Mouse (Mus musculus): ENCODE results near the gene Fgfr1op. TPM values are rescaled to one million over a fixed set of nuclear protein-coding genes. Genes with fewer than 3 reads are reported as not detected.

The Fgfr1op gene
- total and polyA plus RNA-seq, 2 experiments from 2014 or later: 8.3 to 16.1 TPM

DNA sequence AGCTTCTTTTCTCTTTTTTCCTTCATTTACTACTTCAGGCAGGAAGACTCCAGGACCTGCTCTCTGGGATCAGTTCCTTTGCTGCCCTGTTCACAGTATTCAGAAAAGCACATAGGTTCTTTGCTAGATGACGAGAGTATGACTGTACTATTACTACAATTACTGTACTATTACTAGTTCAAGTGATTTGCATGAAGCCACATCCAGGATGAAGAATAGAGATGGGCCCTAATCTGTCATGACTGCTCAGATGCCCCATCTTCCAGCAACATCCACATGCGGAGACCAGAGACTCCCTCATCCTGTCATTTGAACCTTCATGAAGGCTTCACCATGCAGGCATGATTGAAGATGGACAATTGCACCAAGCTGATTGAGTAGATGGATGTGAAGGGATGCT lies 44.4 kb downstream of the Fgfr1op start:
- Histone ChIP-seq H3K9ac (replicated peaks; ENCODE audit: low read depth, low read length) (no peak overlapping the region), H3K27me3 (ENCODE audit: control insufficient read depth, insufficient read depth, low read length) (no peaks in the 10 kb centered on the region), H3K9me3 (replicated peaks; ENCODE audit: control insufficient read depth, low read length) (no peaks in the 10 kb centered on the region), H3K36me3 (replicated peaks; ENCODE audit: control insufficient read depth, insufficient read depth, low read length) (no peaks in the 10 kb centered on the region), H3K4me3 (ENCODE audit: low read depth, low read length) (no peak overlapping the region), H3K4me1 (ENCODE audit: control insufficient read depth, insufficient read depth) (no peaks in the 10 kb centered on the region), H3K27ac (ENCODE audit: low read depth) (no peak overlapping the region), H3K4me2 (ENCODE audit: low read depth, low read length) (no peak overlapping the region)
- DNase-seq (ENCODE audit: low spot score): no peak
- WGBS: 74% methylated on average over 2 of the region's 2 CpGs
- TF ChIP-seq CTCF (IDR thresholded peaks at IDR 0.05; ENCODE audit: low read depth) (no peak), EP300 (IDR thresholded peaks at IDR 0.05; ENCODE audit: low read depth) (no peak)
- no peak for ATAC-seq (ENCODE audit: insufficient read depth, low read depth)

DNA sequence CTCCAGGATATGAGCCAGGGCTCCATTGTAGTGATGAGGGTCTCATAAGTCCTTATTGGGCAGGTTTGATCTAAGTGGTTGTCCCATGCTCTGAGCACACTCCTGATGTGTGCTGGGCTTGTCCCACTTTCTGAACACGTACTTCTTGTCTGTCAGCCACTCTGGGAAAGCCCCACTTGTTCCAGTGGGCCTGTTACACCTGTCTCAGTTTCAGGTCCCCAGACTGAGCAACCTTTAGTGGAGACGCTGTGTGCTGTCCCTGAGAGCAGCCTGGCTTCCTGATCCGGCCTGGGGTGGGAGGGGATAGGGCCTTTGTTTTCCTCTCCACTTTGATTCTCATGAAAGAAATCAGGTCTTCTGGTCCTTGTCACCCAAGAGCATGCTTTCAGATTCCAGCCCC lies 44.9 kb downstream of the Fgfr1op start:
- no peak overlapping the region for H3K27ac ChIP-seq (ENCODE audit: low read depth)
- H3K36me3 ChIP-seq (replicated peaks; ENCODE audit: control insufficient read depth, insufficient read depth, low read length): no peaks in the 10 kb centered on the region
- no peaks in the 10 kb centered on the region for H3K9me3 ChIP-seq (replicated peaks; ENCODE audit: control insufficient read depth, low read length)
- no peak overlapping the region for H3K9ac ChIP-seq (replicated peaks; ENCODE audit: low read depth, low read length)
- WGBS: 41% methylated on average over 3 of the region's 3 CpGs
- TF ChIP-seq EP300 (IDR thresholded peaks at IDR 0.05; ENCODE audit: low read depth) (no peak), CTCF (IDR thresholded peaks at IDR 0.05; ENCODE audit: low read depth) (no peak)
- no peaks in the 10 kb centered on the region for H3K27me3 ChIP-seq (ENCODE audit: control insufficient read depth, insufficient read depth, low read length)
- no peak for ATAC-seq (ENCODE audit: insufficient read depth, low read depth)
- H3K4me2 ChIP-seq (ENCODE audit: low read depth, low read length): no peak overlapping the region
- H3K4me3 ChIP-seq (ENCODE audit: low read depth, low read length): no peak overlapping the region
- H3K4me1 ChIP-seq (ENCODE audit: control insufficient read depth, insufficient read depth): no peaks in the 10 kb centered on the region
- no peak for DNase-seq (ENCODE audit: low spot score)

DNA sequence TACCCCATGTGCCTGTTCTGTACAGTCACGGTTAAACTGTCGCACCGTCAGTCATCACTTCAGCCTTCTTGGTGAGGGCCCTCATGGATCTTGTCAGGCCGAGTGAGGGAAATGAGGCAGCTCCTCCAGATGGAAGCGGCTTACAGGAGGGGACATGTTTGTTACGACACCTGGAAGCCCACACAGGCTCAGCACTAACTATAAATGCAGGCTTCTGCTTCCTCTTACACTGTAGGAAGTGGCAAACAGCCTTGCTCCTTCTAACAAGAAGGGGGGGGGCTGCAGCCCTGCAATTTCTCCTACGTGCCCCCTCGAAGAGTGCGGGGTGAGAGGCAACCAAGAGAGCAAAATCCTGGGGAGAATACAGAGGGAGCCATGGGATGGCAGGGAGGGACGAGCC lies 45.4 kb downstream of the Fgfr1op start:
- Histone ChIP-seq H3K27ac (ENCODE audit: low read depth) (no peak overlapping the region), H3K27me3 (ENCODE audit: control insufficient read depth, insufficient read depth, low read length) (no peaks in the 10 kb centered on the region), H3K9me3 (replicated peaks; ENCODE audit: control insufficient read depth, low read length) (no peaks in the 10 kb centered on the region), H3K4me1 (ENCODE audit: control insufficient read depth, insufficient read depth) (no peaks in the 10 kb centered on the region), H3K36me3 (replicated peaks; ENCODE audit: control insufficient read depth, insufficient read depth, low read length) (no peaks in the 10 kb centered on the region), H3K4me3 (ENCODE audit: low read depth, low read length) (no peak overlapping the region), H3K9ac (replicated peaks; ENCODE audit: low read depth, low read length) (no peak overlapping the region), H3K4me2 (ENCODE audit: low read depth, low read length) (no peak overlapping the region)
- no peak for TF ChIP-seq CTCF (IDR thresholded peaks at IDR 0.05; ENCODE audit: low read depth)
- no peak for TF ChIP-seq EP300 (IDR thresholded peaks at IDR 0.05; ENCODE audit: low read depth)
- no peak for DNase-seq (ENCODE audit: low spot score)
- 66% methylated on average over 10 of the region's 10 CpGs for WGBS
- ATAC-seq (ENCODE audit: insufficient read depth, low read depth): no peak

DNA sequence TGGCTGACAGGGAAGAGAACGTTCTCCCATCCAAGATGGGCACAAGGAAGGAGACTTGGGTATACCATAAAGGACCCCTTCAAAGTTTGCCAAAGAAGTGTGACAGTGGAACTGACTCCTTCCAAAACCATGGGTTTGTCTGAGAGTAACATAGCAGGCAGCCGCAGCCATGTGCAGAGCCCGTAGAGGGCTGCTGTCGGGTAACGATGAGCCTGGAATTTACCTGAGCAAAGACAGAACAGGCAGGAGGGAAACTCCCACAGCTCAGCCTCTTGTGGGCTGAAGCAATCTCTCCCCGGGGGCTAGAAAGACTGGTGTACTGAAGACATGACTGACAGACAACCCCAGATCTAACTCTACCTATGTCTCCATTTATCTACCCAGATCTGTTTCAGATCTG lies 46.1 kb downstream of the Fgfr1op start:
- Histone ChIP-seq H3K9me3 (replicated peaks; ENCODE audit: control insufficient read depth, low read length) (no peaks in the 10 kb centered on the region), H3K4me2 (ENCODE audit: low read depth, low read length) (no peak overlapping the region), H3K27me3 (ENCODE audit: control insufficient read depth, insufficient read depth, low read length) (no peaks in the 10 kb centered on the region), H3K27ac (ENCODE audit: low read depth) (no peak overlapping the region), H3K4me3 (ENCODE audit: low read depth, low read length) (no peak overlapping the region), H3K36me3 (replicated peaks; ENCODE audit: control insufficient read depth, insufficient read depth, low read length) (no peaks in the 10 kb centered on the region), H3K4me1 (ENCODE audit: control insufficient read depth, insufficient read depth) (no peaks in the 10 kb centered on the region), H3K9ac (replicated peaks; ENCODE audit: low read depth, low read length) (no peak overlapping the region)
- WGBS: 68% methylated on average over 6 of the region's 6 CpGs
- ATAC-seq (ENCODE audit: insufficient read depth, low read depth) (no peak), DNase-seq (ENCODE audit: low spot score) (no peak)
- TF ChIP-seq EP300 (IDR thresholded peaks at IDR 0.05; ENCODE audit: low read depth) (no peak), CTCF (IDR thresholded peaks at IDR 0.05; ENCODE audit: low read depth) (no peak)

DNA sequence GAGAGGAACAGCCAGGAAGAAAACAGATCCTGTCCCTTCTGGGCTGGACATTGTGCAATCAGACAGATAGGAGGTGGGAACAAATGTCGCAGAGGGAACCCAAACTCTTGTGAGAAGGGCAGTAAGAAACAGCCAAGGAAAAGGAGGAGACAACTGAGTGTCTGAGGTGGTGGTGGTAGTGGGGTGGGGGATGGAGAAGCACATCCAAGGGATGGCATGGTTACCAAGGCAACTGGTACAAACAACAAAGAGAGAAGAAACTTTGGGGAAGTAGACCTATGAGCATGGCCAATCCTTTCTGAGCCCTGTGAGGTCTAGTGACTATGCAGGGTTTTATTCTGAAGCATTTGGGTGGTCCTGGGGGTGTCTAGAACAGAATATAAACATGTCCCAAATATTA lies 49.1 kb downstream of the Fgfr1op start:
- WGBS: 71% methylated on average over 1 of the region's 1 CpGs
- H3K4me2 ChIP-seq (ENCODE audit: low read depth, low read length): no peak overlapping the region
- no peaks in the 10 kb centered on the region for H3K9me3 ChIP-seq (replicated peaks; ENCODE audit: control insufficient read depth, low read length)
- DNase-seq (ENCODE audit: low spot score): no peak
- H3K27me3 ChIP-seq (ENCODE audit: control insufficient read depth, insufficient read depth, low read length): no peaks in the 10 kb centered on the region
- H3K4me3 ChIP-seq (ENCODE audit: low read depth, low read length): no peak overlapping the region
- TF ChIP-seq CTCF (IDR thresholded peaks at IDR 0.05; ENCODE audit: low read depth): no peak
- TF ChIP-seq EP300 (IDR thresholded peaks at IDR 0.05; ENCODE audit: low read depth): no peak
- no peak overlapping the region for H3K9ac ChIP-seq (replicated peaks; ENCODE audit: low read depth, low read length)
- no peak for ATAC-seq (ENCODE audit: insufficient read depth, low read depth)
- H3K4me1 ChIP-seq (ENCODE audit: control insufficient read depth, insufficient read depth): no peaks in the 10 kb centered on the region
- H3K27ac ChIP-seq (ENCODE audit: low read depth): no peak overlapping the region
- H3K36me3 ChIP-seq (replicated peaks; ENCODE audit: control insufficient read depth, insufficient read depth, low read length): no peaks in the 10 kb centered on the region

DNA sequence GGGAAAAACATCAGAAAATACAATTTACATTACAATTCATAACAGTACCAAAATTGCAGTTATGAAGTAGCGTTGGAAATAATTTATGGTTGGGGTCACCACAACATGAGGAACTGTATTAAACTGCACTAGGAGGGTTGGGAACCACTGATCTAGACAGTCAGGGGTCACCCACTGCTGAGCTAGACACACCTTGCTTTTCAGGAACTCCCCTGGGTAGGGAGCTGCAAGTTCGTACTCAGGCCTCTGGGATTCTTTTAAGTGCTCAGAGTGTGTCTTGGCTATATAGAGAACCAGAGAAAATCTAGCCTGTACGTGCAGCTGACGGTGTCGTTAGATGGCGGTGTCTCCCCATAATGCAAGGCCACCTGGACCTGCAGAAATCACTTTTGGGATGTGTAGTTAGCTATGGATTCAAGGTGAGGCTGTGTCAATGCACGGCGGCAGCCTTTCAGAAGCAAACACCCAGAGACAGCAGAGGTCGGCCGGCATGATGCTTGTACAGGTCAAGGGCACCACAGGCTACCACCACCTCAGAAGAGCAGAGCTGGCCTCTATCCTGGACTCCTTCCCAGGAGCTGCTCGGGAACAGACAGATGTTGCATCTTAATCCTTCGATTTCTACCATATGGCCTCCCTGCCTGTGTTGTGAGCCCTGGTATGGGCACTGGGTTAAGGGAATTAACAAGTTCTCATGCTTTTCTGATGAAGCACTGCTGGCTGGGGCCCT lies 49.9 kb downstream of the Fgfr1op start:
- H3K36me3 ChIP-seq (replicated peaks; ENCODE audit: control insufficient read depth, insufficient read depth, low read length): no peaks in the 10 kb centered on the region
- no peak overlapping the region for H3K4me3 ChIP-seq (ENCODE audit: low read depth, low read length)
- H3K27ac ChIP-seq (ENCODE audit: low read depth): no peak overlapping the region
- ATAC-seq (ENCODE audit: insufficient read depth, low read depth): no peak
- TF ChIP-seq EP300 (IDR thresholded peaks at IDR 0.05; ENCODE audit: low read depth): no peak
- no peak for TF ChIP-seq CTCF (IDR thresholded peaks at IDR 0.05; ENCODE audit: low read depth)
- H3K9ac ChIP-seq (replicated peaks; ENCODE audit: low read depth, low read length): no peak overlapping the region
- no peaks in the 10 kb centered on the region for H3K27me3 ChIP-seq (ENCODE audit: control insufficient read depth, insufficient read depth, low read length)
- whole genome bisulfite sequencing: 83% methylated on average over 12 of the region's 12 CpGs
- no peak overlapping the region for H3K4me2 ChIP-seq (ENCODE audit: low read depth, low read length)
- no peaks in the 10 kb centered on the region for H3K4me1 ChIP-seq (ENCODE audit: control insufficient read depth, insufficient read depth)
- no peak for DNase-seq (ENCODE audit: low spot score)
- no peaks in the 10 kb centered on the region for H3K9me3 ChIP-seq (replicated peaks; ENCODE audit: control insufficient read depth, low read length)

Data from heart, postnatal 0 days (tissue).